Mouse (Mus musculus) mesoderm, embryonic 11.5 days (tissue): Measurements from ENCODE around the gene Fam126a.
A peak's percentile ranks its signal among the peaks of the same experiment; 100 is the strongest.
"Not testable (repeated sequence)": the region's sequence is repeated elsewhere in the genome, so short reads cannot be mapped to it uniquely, and the experiment has no call there.

Source experiments
- DNase-seq: peaks from one replicate; pipeline ENCODE4 v3.0.0-alpha.2; 2012; ENCODE audit warnings: low read depth, low spot score

Fam126a gene

GRCm38 (mm10) chr5:23900190-23900589 is 130.3 kb downstream of the Fam126a start:
- no peak for DNase-seq

DNA sequence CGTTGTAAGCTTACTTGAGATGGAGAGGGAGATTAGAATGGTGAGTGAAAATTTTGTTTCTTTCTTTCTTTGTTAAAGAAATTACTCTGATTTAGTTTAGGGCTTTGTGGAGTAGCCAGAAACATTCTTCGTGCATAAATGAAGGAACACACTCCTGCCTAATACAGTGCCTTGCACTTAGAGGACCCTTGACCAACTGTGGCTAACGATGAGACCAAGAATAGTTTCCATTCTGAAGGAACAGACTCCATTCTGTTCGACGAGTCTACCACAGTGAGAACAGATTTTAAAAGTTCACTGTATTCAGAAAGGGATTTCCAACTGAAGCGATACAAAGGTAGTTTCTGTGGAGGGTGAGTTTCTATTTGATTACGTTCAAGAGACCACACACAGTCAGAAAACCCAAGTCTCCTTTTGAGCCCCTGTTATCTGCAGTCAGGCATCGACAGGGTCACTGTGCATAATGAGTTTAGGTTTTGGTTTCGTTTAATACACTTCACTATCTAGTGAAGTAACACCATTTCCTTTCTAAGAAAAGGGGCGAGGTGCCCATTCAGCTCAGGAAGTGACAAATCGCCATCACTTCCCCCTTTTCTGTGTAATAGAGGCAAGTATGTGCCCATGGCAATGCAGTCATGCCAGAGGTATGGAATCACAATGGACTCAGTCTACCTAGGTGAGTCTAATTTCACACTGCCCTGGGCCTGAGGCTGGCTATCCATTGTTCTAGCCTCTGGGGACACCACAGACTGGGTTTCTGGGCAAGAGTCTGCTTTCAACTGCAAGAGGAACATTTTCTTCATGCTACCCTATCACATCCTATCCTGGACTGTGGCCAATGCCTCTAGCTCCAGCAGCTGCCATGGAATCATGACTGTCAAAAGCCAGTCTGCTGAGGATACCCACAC is 136.4 kb downstream of the Fam126a start:
- DNase-seq, result no peak

GRCm38 (mm10) chr5:23893156-23893863 is 137.2 kb downstream of the Fam126a start:
- DNase-seq, result no peak

DNA sequence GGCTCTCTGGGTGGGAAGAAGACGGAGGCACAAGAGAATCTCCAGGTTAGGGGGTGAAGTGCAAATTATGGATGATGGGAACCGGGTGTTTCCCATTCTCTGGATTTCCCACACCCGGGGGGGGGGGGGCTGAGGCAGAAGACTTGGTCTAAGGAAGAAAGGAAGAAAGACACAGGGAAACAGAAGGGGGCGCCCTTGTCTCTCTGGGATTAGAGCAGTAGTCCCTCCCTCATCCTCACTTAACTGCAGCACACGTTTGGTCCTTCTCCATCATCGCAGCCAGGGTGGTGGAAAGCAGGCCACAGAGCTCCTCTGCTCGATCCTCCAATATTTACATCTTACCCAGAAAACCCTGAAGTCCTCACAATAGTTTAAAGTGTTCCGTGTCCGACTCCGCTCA is 139.8 kb downstream of the Fam126a start:
- peak; percentile 36 for DNase-seq

GRCm38 (mm10) chr5:23889461-23889860 is 141.0 kb downstream of the Fam126a start:
- DNase-seq, result no peak

GRCm38 (mm10) chr5:23887111-23887510 is 143.4 kb downstream of the Fam126a start:
- DNase-seq, result no peak

GRCm38 (mm10) chr5:23874457-23874856 is 156.0 kb downstream of the Fam126a start:
- no peak for DNase-seq

DNA sequence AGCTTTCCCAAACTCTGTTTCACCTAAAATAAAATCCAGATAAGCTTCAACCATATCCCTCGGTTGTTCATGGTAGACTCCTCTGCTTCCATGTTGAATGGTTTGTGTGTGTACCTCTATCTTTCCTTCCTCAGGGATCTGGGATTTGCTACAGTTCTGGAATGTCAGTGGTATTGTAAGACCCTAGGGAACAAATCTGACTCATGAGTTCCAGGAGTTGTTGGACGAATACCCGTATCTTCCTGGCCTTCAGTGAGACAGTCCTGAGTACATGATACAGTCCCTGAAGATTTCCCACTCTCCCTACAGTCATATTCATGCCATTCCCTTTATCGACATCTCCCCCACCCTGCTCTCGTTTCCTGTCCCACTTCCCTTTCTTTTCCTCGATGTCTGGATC is 157.9 kb downstream of the Fam126a start:
- DNase-seq, result no peak

GRCm38 (mm10) chr5:23871323-23871722 is 159.2 kb downstream of the Fam126a start:
- DNase-seq, result not testable (repeated sequence)

DNA sequence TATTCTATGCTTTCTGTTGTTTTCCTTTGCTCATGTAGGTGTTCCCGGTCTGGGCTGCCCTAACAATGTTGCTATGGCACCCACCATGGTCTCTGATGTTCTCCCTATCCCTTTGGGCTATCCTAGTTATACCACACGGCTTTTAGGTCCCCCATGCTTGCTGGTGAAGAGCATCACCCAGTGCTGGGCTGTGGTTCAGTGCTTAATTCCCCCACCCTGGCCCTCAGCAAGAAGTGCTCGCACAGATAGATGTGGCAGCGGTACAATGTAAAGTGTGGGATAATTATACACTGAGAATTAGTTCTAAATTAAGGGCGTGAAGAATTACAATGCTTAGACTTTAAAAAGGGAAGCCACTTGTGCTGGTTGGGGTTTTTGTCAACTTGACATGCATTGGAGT is 164.5 kb downstream of the Fam126a start:
- DNase-seq, result no peak
